Mouse (Mus musculus) bone marrow, adult 2 months (tissue): ENCODE results near the gene Gm42421. TPM values are rescaled to one million over a fixed set of nuclear protein-coding genes. Genes with fewer than 3 reads are reported as not detected.

Experiments used
- H3K27ac ChIP-seq: fragments of 200-500 bp; 2 replicates; pipeline ENCODE4 v1.5.1; 2012; ENCODE audit warnings: low read depth, mild to moderate bottlenecking, control low read depth, inconsistent platforms, low read length; ENCODE audit not compliant: control insufficient read depth, poor library complexity, insufficient read depth
- H3K4me1 ChIP-seq: fragments of 200-500 bp; 2 replicates; pipeline ENCODE4 v1.6.1; 2011; ENCODE audit warnings: low read length; ENCODE audit not compliant: control insufficient read depth, insufficient read depth
- H3K4me3 ChIP-seq: fragments of 200-500 bp; replicated peaks from 2 replicates; pipeline ENCODE3; 2011; ENCODE audit warnings: mild to moderate bottlenecking, low read depth, low read length, control low read depth; ENCODE audit not compliant: control insufficient read depth
- CTCF ChIP-seq: fragments of 200-500 bp; IDR thresholded peaks from 2 replicates; pipeline ENCODE4 v1.5.1; 2011; ENCODE audit warnings: low read length, control low read depth; ENCODE audit not compliant: control insufficient read depth, insufficient read depth
- POLR2A ChIP-seq: fragments of 200-500 bp; IDR thresholded peaks from 2 replicates; pipeline ENCODE4 v1.6.1; 2011; ENCODE audit warnings: low read depth, mild to moderate bottlenecking, control low read depth, low read length, borderline replicate concordance; ENCODE audit not compliant: control insufficient read depth
- WGBS: fragments of 180-500 bp; shearing (Covaris S2); methylation state at CpG from one replicate; pipeline ENCODE4 v1.1.7; 2018; 5-methylcytosine and 5-hydroxymethylcytosine counted together
- polyA plus RNA-seq: library from polyadenylated mRNA; stranded (reverse); fragments of >200 nt; gene quantifications from 2 replicates; pipeline ENCODE4 v1.2.4, GENCODE M21; 2011; ENCODE audit warnings: low replicate concordance; ENCODE audit not compliant: missing spikeins, insufficient read depth, insufficient read length

Gene Gm42421
- polyA plus RNA-seq, 1 experiment = 4.5 TPM

DNA sequence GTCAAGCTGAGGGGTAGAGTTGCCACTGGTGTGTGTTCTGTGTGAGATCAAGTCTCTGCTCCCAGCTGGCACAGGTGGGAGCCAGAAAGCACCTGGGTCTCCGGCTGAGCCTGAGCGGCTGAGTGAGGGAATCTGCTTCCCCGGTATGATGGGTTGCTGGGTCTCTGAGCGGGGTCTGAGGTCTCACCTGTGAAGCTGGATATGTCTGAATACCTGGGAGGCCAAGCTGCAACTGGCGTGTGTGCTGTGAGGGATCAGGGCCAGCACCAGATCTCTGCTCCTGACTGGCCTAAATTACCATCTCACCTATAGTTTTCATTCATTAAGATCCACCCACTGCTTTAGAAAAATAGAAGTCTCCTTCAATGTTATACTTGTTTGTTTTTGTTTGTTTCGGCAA, 29.1 kb downstream of the Gm42421 start:
- WGBS = 85% methylated on average over 6 of the region's 6 CpGs
- TF ChIP-seq CTCF (no peak), POLR2A (no peak)
- H3K4me1 ChIP-seq = no peaks in the 10 kb centered on the region
- no peak overlapping the region for H3K4me3 ChIP-seq
- H3K27ac ChIP-seq = no peak overlapping the region

DNA sequence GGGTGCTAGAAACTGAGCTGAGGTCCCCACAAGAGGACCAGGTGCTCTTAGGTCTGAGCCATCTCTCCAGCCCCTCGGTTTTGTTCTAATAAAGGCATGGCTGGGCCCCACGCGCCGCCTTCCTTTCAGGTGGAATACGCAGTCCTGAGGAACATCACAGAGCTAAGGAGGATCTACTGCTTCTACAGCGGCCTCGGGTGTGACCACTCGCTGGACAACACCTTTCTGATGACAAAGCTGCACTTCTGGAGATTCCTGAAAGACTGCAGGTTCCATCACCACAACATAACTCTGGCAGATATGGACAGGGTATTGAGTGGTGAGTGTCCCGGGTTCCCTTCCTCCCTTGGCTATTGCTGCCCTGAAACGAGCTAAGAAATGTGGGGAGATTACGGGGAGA, 31.6 kb downstream of the Gm42421 start:
- Histone ChIP-seq H3K4me1 (no peaks in the 10 kb centered on the region), H3K27ac (no peak overlapping the region), H3K4me3 (no peak overlapping the region)
- WGBS = 88% methylated on average over 11 of the region's 11 CpGs
- TF ChIP-seq CTCF (no peak), POLR2A (no peak)

DNA sequence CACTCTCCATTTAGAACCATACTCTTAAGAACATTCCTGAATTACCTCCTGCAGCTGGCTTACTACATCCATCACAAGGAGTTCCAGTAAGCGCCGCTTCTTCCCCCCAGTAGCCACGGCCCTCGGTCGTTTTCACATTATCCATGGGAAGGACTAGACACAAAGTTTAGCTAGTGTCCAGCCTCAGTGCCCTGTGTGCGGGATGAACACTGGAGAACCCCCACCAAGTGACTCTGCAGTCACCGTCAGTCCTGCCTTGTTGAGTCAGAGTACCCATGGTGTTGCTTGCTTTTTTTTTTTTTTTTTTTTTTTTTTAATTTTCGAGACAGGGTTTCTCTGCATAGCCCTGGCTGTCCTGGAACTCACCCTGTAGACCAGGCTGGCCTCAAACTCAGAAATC, 33.2 kb downstream of the Gm42421 start:
- no peaks in the 10 kb centered on the region for H3K4me1 ChIP-seq
- TF ChIP-seq POLR2A (no peak), CTCF (no peak)
- no peak overlapping the region for H3K4me3 ChIP-seq
- no peak overlapping the region for H3K27ac ChIP-seq
- WGBS = 78% methylated on average over 8 of the region's 8 CpGs

DNA sequence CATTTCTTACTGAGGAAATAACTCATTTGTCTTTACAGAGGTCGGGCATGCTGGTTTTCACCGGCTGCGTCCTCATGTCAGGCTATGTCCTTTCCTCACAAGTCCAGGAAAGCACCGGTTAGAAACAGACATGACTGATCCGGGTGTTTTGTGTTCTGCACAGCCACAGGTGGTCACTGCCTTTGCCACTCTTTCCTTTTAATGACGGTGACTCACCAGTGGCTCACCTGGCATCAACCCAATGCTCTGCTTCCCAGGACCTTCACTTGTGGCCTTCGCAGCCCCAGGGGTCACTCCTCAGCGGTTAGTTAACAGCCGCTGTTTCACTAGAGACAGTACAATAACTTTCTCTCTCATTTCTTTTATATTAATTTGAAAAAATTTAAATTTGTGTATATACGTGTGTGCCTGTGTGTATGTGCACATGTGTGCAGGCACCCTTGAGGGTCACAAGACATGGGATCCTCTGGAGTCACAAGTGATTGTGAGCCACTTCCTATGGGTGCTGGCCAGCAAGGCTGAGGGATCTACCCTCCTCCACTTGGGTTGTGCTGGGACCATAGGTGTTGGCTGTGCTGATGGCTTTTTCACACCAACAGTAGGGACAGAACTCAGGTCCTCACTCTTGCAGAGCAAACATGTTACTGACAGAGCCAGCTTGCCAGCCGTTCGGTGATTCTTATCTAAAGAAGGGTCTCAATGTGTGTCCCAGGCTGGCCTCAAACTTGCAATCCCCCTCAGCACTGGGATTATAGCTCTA, 37.8 kb downstream of the Gm42421 start:
- Histone ChIP-seq H3K4me3 (no peak overlapping the region), H3K27ac (no peak overlapping the region), H3K4me1 (no peaks in the 10 kb centered on the region)
- no peak for TF ChIP-seq CTCF
- TF ChIP-seq POLR2A = no peak
- WGBS = 61% methylated on average over 12 of the region's 12 CpGs

DNA sequence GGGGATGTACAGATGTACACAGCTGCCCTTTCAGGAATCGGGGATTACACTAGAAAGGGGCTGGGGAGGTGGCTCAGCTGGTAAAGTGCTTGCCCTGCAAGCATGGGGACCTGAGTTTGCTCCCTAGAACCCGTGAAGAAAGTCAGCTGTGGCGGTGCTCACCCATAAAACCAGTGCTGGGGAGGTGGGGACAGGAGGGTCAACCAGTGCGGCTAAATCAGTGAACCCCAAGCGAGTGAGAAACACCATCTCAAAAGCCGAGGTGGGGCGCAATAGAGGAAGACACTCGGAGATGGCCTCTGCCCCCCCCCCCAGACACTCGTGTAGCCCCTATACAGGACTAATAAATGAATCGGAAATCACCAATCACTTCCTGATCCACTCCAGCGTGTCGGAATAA, 38.7 kb downstream of the Gm42421 start:
- H3K27ac ChIP-seq = no peak overlapping the region

DNA sequence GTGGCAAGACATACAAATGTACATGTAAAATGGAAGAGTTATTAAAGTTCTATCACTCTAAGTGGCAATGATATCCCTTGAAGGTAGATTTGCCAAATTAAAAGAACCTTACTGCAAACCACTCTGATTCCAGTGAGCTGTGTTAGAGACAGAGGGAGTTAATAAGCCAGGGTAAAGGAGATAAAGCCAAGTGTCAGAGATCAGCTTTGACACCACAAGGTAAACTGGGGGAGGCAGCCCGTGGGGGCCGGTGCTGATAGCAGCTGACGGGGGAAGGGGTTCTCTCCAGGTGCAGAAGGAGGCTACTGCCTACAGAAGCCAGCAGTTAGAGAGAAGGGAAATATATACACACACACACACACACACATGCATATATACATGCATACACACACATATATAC, 44.7 kb downstream of the Gm42421 start:
- no peak overlapping the region for H3K4me3 ChIP-seq
- H3K4me1 ChIP-seq = peaks cover 4% of the 10 kb centered on the region
- 56% methylated on average over 3 of the region's 3 CpGs for WGBS
- TF ChIP-seq POLR2A = no peak
- no peak for TF ChIP-seq CTCF
- no peak overlapping the region for H3K27ac ChIP-seq

More for the DNA sequence above, 38.7 kb downstream of the Gm42421 start:
- WGBS = 81% methylated on average over 12 of the region's 12 CpGs
- TF ChIP-seq POLR2A (no peak), CTCF (no peak)
- Histone ChIP-seq H3K4me1 (no peaks in the 10 kb centered on the region), H3K4me3 (no peak overlapping the region)

DNA sequence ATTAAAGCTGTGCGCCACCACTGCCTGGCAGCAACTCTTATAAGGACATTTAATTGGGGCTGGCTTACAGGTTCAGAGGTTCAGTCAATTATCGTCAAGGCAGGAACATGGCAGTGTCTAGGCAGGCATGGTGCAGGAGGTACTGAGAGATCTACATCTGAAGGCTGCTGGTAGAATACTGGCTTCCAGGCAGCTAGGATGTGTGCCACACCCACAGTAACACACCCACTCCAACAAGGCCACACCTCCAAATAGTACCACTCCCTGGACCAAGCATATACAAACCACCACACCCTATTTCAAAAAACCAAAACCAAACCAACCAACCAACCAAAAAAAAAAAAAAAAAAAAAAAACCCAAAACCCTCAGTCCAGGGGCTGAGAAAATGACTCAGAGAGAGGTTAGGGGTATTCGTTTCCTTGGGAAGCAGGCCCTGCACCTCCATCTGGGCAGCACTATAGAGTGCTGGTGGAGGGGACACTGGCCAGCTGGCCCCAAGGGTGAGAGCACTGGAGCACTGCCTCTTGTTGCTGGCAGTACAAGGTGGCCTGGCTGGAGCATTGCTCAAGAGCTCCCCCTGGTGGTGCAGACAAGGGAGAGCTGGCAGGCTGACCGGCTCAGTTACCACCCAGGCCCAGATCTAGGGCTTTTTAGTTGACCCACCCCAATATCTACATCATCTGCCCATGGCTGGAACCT, 47.1 kb downstream of the Gm42421 start:
- Histone ChIP-seq H3K27ac (peak overlapping the region; percentile 59), H3K4me3 (no peak overlapping the region), H3K4me1 (peaks cover 4% of the 10 kb centered on the region)
- 44% methylated on average over 4 of the region's 4 CpGs for WGBS
- TF ChIP-seq POLR2A (peak; percentile 18; the same call in 1 of the 2 replicates), CTCF (peak; percentile 94)

DNA sequence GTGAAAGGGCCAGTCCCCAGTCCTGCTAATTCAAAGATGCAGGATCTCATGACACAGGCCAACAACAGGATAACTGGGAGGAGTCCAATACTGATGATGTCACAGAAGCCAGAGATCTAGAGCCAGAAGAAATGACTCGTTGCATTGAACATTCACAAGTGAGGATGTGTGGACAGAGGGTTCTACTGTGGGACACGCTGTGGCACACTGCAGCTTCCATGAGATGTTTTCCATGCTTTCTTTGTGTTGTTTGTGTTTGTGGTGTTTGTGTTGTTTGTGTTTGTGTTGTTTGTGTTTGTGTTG, 47.6 kb downstream of the Gm42421 start:
- TF ChIP-seq POLR2A (no peak), CTCF (no peak)
- 19% methylated on average over 2 of the region's 2 CpGs for WGBS
- Histone ChIP-seq H3K27ac (no peak overlapping the region), H3K4me3 (no peak overlapping the region), H3K4me1 (peaks cover 4% of the 10 kb centered on the region)

DNA sequence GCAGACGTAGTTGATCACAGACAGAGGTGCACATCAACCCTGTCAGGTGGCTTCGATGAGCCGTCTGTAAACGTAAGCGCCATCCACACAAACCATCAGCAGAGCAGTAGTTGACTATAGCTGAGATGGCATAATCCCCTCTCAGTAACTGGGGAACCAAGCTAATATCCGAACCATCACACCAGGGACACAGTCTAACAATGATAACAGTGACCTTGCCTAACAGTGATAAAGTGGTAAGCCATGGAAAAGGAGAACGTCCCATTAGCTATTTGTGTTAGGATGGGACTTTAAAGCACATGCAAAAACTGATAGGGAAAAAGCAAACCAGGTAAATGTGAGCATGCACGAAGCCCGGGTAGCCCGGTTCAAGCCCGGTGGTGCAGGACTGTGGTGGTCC, 48.3 kb downstream of the Gm42421 start:
- TF ChIP-seq POLR2A = no peak
- 82% methylated on average over 11 of the region's 11 CpGs for WGBS
- Histone ChIP-seq H3K27ac (peak overlapping the region; percentile 19; the same call in 1 of the 2 replicates), H3K4me3 (no peak overlapping the region), H3K4me1 (peaks cover 4% of the 10 kb centered on the region)
